8 mouse cellular contexts compared by ENCODE assay signal in the genomic region with DNA sequence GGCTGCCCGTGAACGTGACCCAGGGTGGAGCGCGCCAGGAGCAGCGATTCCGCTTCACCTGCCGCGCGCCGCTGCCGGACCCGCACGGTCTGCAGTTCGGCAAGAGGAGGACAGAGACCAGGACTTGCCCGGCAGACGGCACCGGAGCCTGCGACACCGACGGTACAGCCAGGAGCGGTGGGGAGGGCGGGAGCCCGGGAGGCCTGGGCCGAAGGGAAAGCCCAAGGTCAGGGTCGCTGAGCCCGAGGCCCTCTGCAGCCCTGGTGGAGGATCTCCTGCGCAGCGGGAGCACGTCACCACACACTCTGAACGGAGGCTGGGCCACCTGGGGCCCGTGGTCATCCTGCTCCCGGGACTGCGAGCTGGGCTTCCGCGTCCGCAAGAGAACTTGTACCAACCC.
A peak's percentile ranks its signal among the peaks of the same experiment; 100 is the strongest.
DNase-seq lines count a peak whose midpoint lies in the region; ATAC-seq and TF ChIP-seq lines count a peak whose summit lies in the region.

No protein-coding gene starts in this region.

- peak overlapping the region; percentile 59; the same call in 1 of the 2 replicates for H3K9ac ChIP-seq in heart, embryonic 11.5 days (ENCODE audit: low read depth, low read length)
- H3K9ac ChIP-seq in intestine, postnatal 0 days (ENCODE audit: low read depth, low read length) = no peak overlapping the region
- no peak overlapping the region for H3K9ac ChIP-seq in midbrain, postnatal 0 days (replicated peaks; ENCODE audit: low read length, poor library complexity, severe bottlenecking)

- H3K4me2 ChIP-seq in heart, embryonic 11.5 days = peak overlapping the region; percentile 79
- H3K4me2 ChIP-seq in intestine, postnatal 0 days (replicated peaks; ENCODE audit: low read depth) = peak overlapping the region; percentile 75
- peak overlapping the region; percentile 32 for H3K4me2 ChIP-seq in midbrain, postnatal 0 days (ENCODE audit: low read depth, low read length, poor library complexity, severe bottlenecking)

- H3K27ac ChIP-seq in heart, embryonic 11.5 days (ENCODE audit: low read depth, low read length) = no peak overlapping the region
- H3K27ac ChIP-seq in forebrain, embryonic 10.5 days = no peak overlapping the region
- H3K27ac ChIP-seq in intestine, postnatal 0 days (ENCODE audit: low read depth, low read length) = no peak overlapping the region
- no peak overlapping the region for H3K27ac ChIP-seq in midbrain, postnatal 0 days (ENCODE audit: low read depth, low read length)

- H3K4me3 ChIP-seq in heart, embryonic 11.5 days (ENCODE audit: low read depth, low read length) = peak overlapping the region; percentile 46
- peak overlapping the region; percentile 37 for H3K4me3 ChIP-seq in forebrain, embryonic 10.5 days
- peak overlapping the region; percentile 41 for H3K4me3 ChIP-seq in intestine, postnatal 0 days (ENCODE audit: low read depth, low read length)
- peak overlapping the region; percentile 15; the same call in 1 of the 2 replicates for H3K4me3 ChIP-seq in midbrain, postnatal 0 days (ENCODE audit: low read depth, low read length)

- DNase-seq in heart, adult 8-10 months (ENCODE audit: low spot score) = no peak
- DNase-seq in forebrain, embryonic 10.5 days (ENCODE audit: extremely low spot score, low spot score) = no peak
- no peak for DNase-seq in midbrain, postnatal 0 days (ENCODE audit: low spot score)
- DNase-seq in cerebellum, adult 11 months = no peak
- no peak for DNase-seq in gastrocnemius, adult 8-10 months (ENCODE audit: low spot score in 2 of 2)

- 4% methylated on average over 35 of the region's 36 CpGs for WGBS in heart, embryonic 11.5 days (ENCODE audit: insufficient replicate concordance)
- 17% methylated on average over 36 of the region's 36 CpGs for WGBS in forebrain, embryonic 10.5 days
- WGBS in intestine, postnatal 0 days = 4% methylated on average over 36 of the region's 36 CpGs
- WGBS in midbrain, postnatal 0 days = 36% methylated on average over 36 of the region's 36 CpGs

- no peak for TF ChIP-seq CTCF in intestine, postnatal 0 days (IDR thresholded peaks at IDR 0.05; ENCODE audit: low read depth)
- TF ChIP-seq CTCF in midbrain, postnatal 0 days (IDR thresholded peaks at IDR 0.05) = no peak

- no peaks in the 10 kb centered on the region for H3K9me3 ChIP-seq in heart, embryonic 11.5 days (replicated peaks; ENCODE audit: control insufficient read depth, low read length)
- no peaks in the 10 kb centered on the region for H3K9me3 ChIP-seq in forebrain, embryonic 10.5 days
- no peaks in the 10 kb centered on the region for H3K9me3 ChIP-seq in intestine, postnatal 0 days (ENCODE audit: control insufficient read depth)
- H3K9me3 ChIP-seq in midbrain, postnatal 0 days (ENCODE audit: low read length) = no peaks in the 10 kb centered on the region

- 0 out of 2 replicates have a peak, but pooled peaks cover 2% of the 10 kb centered on the region for H3K4me1 ChIP-seq in heart, embryonic 11.5 days (ENCODE audit: control insufficient read depth, insufficient read depth, low read length)
- peaks cover 11% of the 10 kb centered on the region for H3K4me1 ChIP-seq in forebrain, embryonic 10.5 days
- H3K4me1 ChIP-seq in intestine, postnatal 0 days (replicated peaks; ENCODE audit: control insufficient read depth, insufficient read depth, low read length) = no peaks in the 10 kb centered on the region
- no peaks in the 10 kb centered on the region for H3K4me1 ChIP-seq in midbrain, postnatal 0 days (ENCODE audit: insufficient read depth, low read length)

- H3K27me3 ChIP-seq in heart, embryonic 11.5 days (ENCODE audit: control insufficient read depth, insufficient read depth, low read length) = peaks cover 47% of the 10 kb centered on the region
- peaks cover 51% of the 10 kb centered on the region for H3K27me3 ChIP-seq in forebrain, embryonic 10.5 days (ENCODE audit: poor library complexity, severe bottlenecking)
- H3K27me3 ChIP-seq in intestine, postnatal 0 days (replicated peaks; ENCODE audit: control insufficient read depth, insufficient read depth, low read length) = peaks cover 23% of the 10 kb centered on the region
- H3K27me3 ChIP-seq in midbrain, postnatal 0 days (ENCODE audit: insufficient read depth, low read length) = no peaks in the 10 kb centered on the region

- ATAC-seq in heart, embryonic 11.5 days (replicated peaks; ENCODE audit: insufficient number of reproducible peaks, low FRiP score, low TSS enrichment) = no peak
- no peak for ATAC-seq in intestine, postnatal 0 days
- ATAC-seq in midbrain, postnatal 0 days (ENCODE audit: low FRiP score) = no peak
- no peak for ATAC-seq in CD4-positive, CD25-positive, alpha-beta regulatory T cell, adult 4 months

- H3K36me3 ChIP-seq in heart, embryonic 11.5 days (ENCODE audit: control insufficient read depth, insufficient read depth, low read length) = no peaks in the 10 kb centered on the region
- peaks cover 93% of the 10 kb centered on the region for H3K36me3 ChIP-seq in forebrain, embryonic 10.5 days (replicated peaks)
- no peaks in the 10 kb centered on the region for H3K36me3 ChIP-seq in intestine, postnatal 0 days (ENCODE audit: control insufficient read depth, insufficient read depth)
- no peaks in the 10 kb centered on the region for H3K36me3 ChIP-seq in midbrain, postnatal 0 days (ENCODE audit: insufficient read depth, low read length)
